7 mouse cellular contexts compared by ENCODE assay signal in genomic region chr4:53384761-53385160, GRCm38 (mm10). TPM values are rescaled to one million over a fixed set of nuclear protein-coding genes. Genes with fewer than 3 reads are reported as not detected.
A peak's percentile ranks its signal among the peaks of the same experiment; 100 is the strongest.
DNase-seq lines count a peak whose midpoint lies in the region; ATAC-seq lines count a peak whose summit lies in the region.

No protein-coding gene starts in this region.

- peak; percentile 92 for ATAC-seq in intestine, embryonic 15.5 days

- no peaks in the 10 kb centered on the region for H3K27me3 ChIP-seq in intestine, embryonic 15.5 days (replicated peaks)
- no peaks in the 10 kb centered on the region for H3K27me3 ChIP-seq in midbrain, embryonic 10.5 days (ENCODE audit: low read depth, poor library complexity, severe bottlenecking)

- no peak overlapping the region for H3K27ac ChIP-seq in intestine, embryonic 15.5 days
- H3K27ac ChIP-seq in midbrain, embryonic 10.5 days (replicated peaks), result no peak overlapping the region

- H3K4me3 ChIP-seq in intestine, embryonic 15.5 days (replicated peaks), result no peak overlapping the region
- no peak overlapping the region for H3K4me3 ChIP-seq in midbrain, embryonic 10.5 days

- 19% methylated on average over 6 of the region's 6 CpGs for WGBS in intestine, embryonic 15.5 days
- WGBS in midbrain, embryonic 10.5 days, result 52% methylated on average over 6 of the region's 6 CpGs

- DNase-seq in adrenal gland, adult 2 months, result peak; percentile 85
- DNase-seq in embryo, embryonic 11.5 days (ENCODE audit: low read depth, low spot score), result peak; percentile 69
- DNase-seq in gastrocnemius, postnatal 4 days (ENCODE audit: low spot score in 2 of 2), result peak; percentile 58 to 75
- DNase-seq in left cerebral cortex, postnatal 14 days (ENCODE audit: low spot score in 2 of 2), result peak; percentile 92 to 93
- peak; percentile 53 for DNase-seq in midbrain, embryonic 10.5 days (ENCODE audit: low spot score)
- DNase-seq in right cerebral cortex, postnatal 4 days, result peak; percentile 68

- intact Hi-C loops in left cerebral cortex, postnatal 14 days (cut with DNase I), result loop anchor here (5.0 kb wide), 2 partner anchors 53 to 208 kb away; no protein-coding TSS in a partner anchor

- peak overlapping the region; percentile 44 for H3K4me2 ChIP-seq in intestine, embryonic 15.5 days (replicated peaks)

- H3K9ac ChIP-seq in intestine, embryonic 15.5 days, result no peak overlapping the region

- no peaks in the 10 kb centered on the region for H3K36me3 ChIP-seq in intestine, embryonic 15.5 days
- H3K36me3 ChIP-seq in midbrain, embryonic 10.5 days, result no peaks in the 10 kb centered on the region

- H3K4me1 ChIP-seq in intestine, embryonic 15.5 days (replicated peaks), result 0 out of 2 replicates have a peak, but pooled peaks cover 6% of the 10 kb centered on the region
- no peaks in the 10 kb centered on the region for H3K4me1 ChIP-seq in midbrain, embryonic 10.5 days

- H3K9me3 ChIP-seq in intestine, embryonic 15.5 days, result no peaks in the 10 kb centered on the region
- no peaks in the 10 kb centered on the region for H3K9me3 ChIP-seq in midbrain, embryonic 10.5 days (replicated peaks)

RNA-seq across cellular contexts. Expression of gene Slc44a1, which starts 55.5 kb away (rescaled TPM):
- total RNA-seq in adrenal gland, adult 2 months (2021), result 100 to 1,000 TPM in 1 of 2 experiments, 10 to 100 TPM in 1; 79.5 to 125 TPM
- 14.5 and 17.1 TPM in 2 replicates for polyA plus RNA-seq in adrenal gland, adult 2 months (2012; rRNA removed)
- total RNA-seq in gastrocnemius, postnatal 4 days (2021), result 10 to 100 TPM; 39.3 to 42.1 TPM
- 51.6 and 56.3 TPM in 2 replicates for polyA plus RNA-seq in intestine, embryonic 15.5 days (2015; fragmentation: Nextera tagmentation; extraction: Ambion mirVana)
- total RNA-seq in left cerebral cortex, postnatal 14 days (2021), result 10 to 100 TPM; 65.0 to 70.6 TPM
- polyA plus RNA-seq in midbrain, embryonic 10.5 days (2016; fragmentation: Nextera tagmentation; extraction: Ambion mirVana), result 8.7 and 10.5 TPM in 2 replicates
